ENCODE assay signal across 19 mouse cellular contexts in genomic region chr7:50507047-50507446, GRCm38 (mm10).
DNase-seq lines count a peak whose midpoint lies in the region; TF ChIP-seq lines count a peak whose summit lies in the region.
"Had no signal": no experiment of that assay in that cellular context is flagged by ENCODE, and none has a peak within 500 bp of the region (broad histone marks: within the 10 kb centered on the region; RNA-seq: fewer than 3 reads in every experiment).

No protein-coding gene starts in this region.

- peak; percentile 35 to 76 for DNase-seq in frontal cortex, adult 2 months (ENCODE audit: extremely low spot score in 1 of 2, low spot score in 1 of 2)
- DNase-seq in frontal cortex, postnatal 14 days (ENCODE audit: low spot score in 2 of 2) = no peak
- DNase-seq in left cerebral cortex, adult 2 months (ENCODE audit: extremely low spot score in 1 of 2, low spot score in 2 of 2) = no peak
- no peak for DNase-seq in left cerebral cortex, postnatal 10 days (ENCODE audit: extremely low spot score in 1 of 2, low spot score in 2 of 2)
- DNase-seq in right cerebral cortex, adult 18-20 months = peak; percentile 58
- DNase-seq in right cerebral cortex, adult 2 months (ENCODE audit: low spot score in 2 of 2) = no peak
- no peak for DNase-seq in yolk sac, embryonic 10.5 days (ENCODE audit: low spot score)
- DNase-seq: adrenal gland, postnatal 14 days; cerebellum, adult 18-20 months; cerebellum, adult 9-11 months; cerebellum, postnatal 36 days; gastrocnemius, postnatal 10 days; heart, adult 18-20 months; heart, postnatal 10 days; heart, postnatal 4 days had no signal

- no peak for TF ChIP-seq CTCF in left cerebral cortex, adult 2 months (IDR thresholded peaks at IDR 0.05)

- intact Hi-C loops in left cerebral cortex, adult 2 months (cut with DNase I) = loop anchor here (1.0 to 10.0 kb wide), 3 partner anchors 44 to 322 kb away; no protein-coding TSS in a partner anchor
- intact Hi-C loops in left cerebral cortex, postnatal 10 days (cut with DNase I) = no loop called here

- no peak overlapping the region for H3K4me3 ChIP-seq in left cerebral cortex, adult 2 months
- H3K4me3 ChIP-seq: embryonic facial prominence, embryonic 13.5 days; forebrain, embryonic 12.5 days; heart, embryonic 10.5 days; hindbrain, embryonic 12.5 days had no signal

- H3K27ac ChIP-seq in left cerebral cortex, adult 2 months = peak overlapping the region; percentile 65
- H3K27ac ChIP-seq: embryonic facial prominence, embryonic 13.5 days; forebrain, embryonic 12.5 days; heart, embryonic 10.5 days; hindbrain, embryonic 12.5 days had no signal

Comparison
In these comparisons a context has a peak if more than half of its experiments do, and no peak if none do; other contexts are left out.
1. DNase-seq: peak in frontal cortex, adult 2 months (2 of 2) and right cerebral cortex, adult 18-20 months (single experiment); none in frontal cortex, postnatal 14 days (0 of 2), left cerebral cortex, adult 2 months (0 of 2), left cerebral cortex, postnatal 10 days (0 of 2), right cerebral cortex, adult 2 months (0 of 2) and yolk sac, embryonic 10.5 days (single experiment).